Mouse (Mus musculus) MEL (cell line): ENCODE data around the gene Sgpp2.

Source experiments
- CTCF ChIP-seq, 3 experiments: IDR thresholded peaks in 2 of 3; conservative IDR thresholded peaks in 1 of 3; 2 replicates each; pipeline ENCODE4 v1.5.1; 2011 to 2012; ENCODE audit warnings: low read length in 3 of 3, low read depth in 2 of 3, mild to moderate bottlenecking in 2 of 3, improper control_type of control experiment in 1 of 3, inconsistent platforms in 1 of 3, mixed read lengths in 1 of 3, moderate library complexity in 1 of 3; ENCODE audit not compliant: control insufficient read depth in 1 of 3, insufficient read depth in 1 of 3, poor library complexity in 1 of 3, severe bottlenecking in 1 of 3
- EP300 ChIP-seq, 2 experiments: IDR thresholded peaks; 2 replicates each; pipeline ENCODE4 v1.6.1; 2011; ENCODE audit warnings: improper control_type of control experiment in 2 of 2, low read length in 2 of 2, low read depth in 1 of 2, mild to moderate bottlenecking in 1 of 2
- GATA1 ChIP-seq: IDR thresholded peaks from 2 replicates; pipeline ENCODE4 v1.6.1; 2011; ENCODE audit warnings: low read depth, low read length, improper control_type of control experiment
- MAX ChIP-seq: IDR thresholded peaks from 2 replicates; pipeline ENCODE4 v1.6.1; 2011; ENCODE audit warnings: low read length, improper control_type of control experiment
- MEF2A ChIP-seq: IDR thresholded peaks from 2 replicates; pipeline ENCODE4 v1.6.1; 2014; ENCODE audit warnings: low read depth, mild to moderate bottlenecking, inconsistent platforms, low read length, improper control_type of control experiment; ENCODE audit not compliant: poor library complexity, insufficient replicate concordance, severe bottlenecking; ENCODE audit errors: extremely low read depth
- POLR2A ChIP-seq, 2 experiments: IDR thresholded peaks; 2 replicates each; pipeline ENCODE4 v1.6.1; 2011 to 2012; ENCODE audit warnings: low read length in 2 of 2, mild to moderate bottlenecking in 2 of 2, control low read depth in 1 of 2, improper control_type of control experiment in 1 of 2, low read depth in 1 of 2, moderate library complexity in 1 of 2; ENCODE audit not compliant: control insufficient read depth in 1 of 2, insufficient read depth in 1 of 2, poor library complexity in 1 of 2
- POLR2AphosphoS5 ChIP-seq: IDR thresholded peaks from 2 replicates; pipeline ENCODE4 v1.6.1; 2012; ENCODE audit warnings: low read depth, borderline replicate concordance, mild to moderate bottlenecking, inconsistent platforms, low read length, moderate library complexity, mixed read lengths
- TBP ChIP-seq: IDR thresholded peaks from 2 replicates; pipeline ENCODE4 v1.8.0; 2011; ENCODE audit warnings: low read depth, low read length, improper control_type of control experiment
- ZKSCAN1 ChIP-seq: IDR thresholded peaks from 2 replicates; pipeline ENCODE4 v1.6.1; 2012; ENCODE audit warnings: low read depth, mild to moderate bottlenecking, inconsistent platforms, low read length, improper control_type of control experiment, moderate library complexity

DNA sequence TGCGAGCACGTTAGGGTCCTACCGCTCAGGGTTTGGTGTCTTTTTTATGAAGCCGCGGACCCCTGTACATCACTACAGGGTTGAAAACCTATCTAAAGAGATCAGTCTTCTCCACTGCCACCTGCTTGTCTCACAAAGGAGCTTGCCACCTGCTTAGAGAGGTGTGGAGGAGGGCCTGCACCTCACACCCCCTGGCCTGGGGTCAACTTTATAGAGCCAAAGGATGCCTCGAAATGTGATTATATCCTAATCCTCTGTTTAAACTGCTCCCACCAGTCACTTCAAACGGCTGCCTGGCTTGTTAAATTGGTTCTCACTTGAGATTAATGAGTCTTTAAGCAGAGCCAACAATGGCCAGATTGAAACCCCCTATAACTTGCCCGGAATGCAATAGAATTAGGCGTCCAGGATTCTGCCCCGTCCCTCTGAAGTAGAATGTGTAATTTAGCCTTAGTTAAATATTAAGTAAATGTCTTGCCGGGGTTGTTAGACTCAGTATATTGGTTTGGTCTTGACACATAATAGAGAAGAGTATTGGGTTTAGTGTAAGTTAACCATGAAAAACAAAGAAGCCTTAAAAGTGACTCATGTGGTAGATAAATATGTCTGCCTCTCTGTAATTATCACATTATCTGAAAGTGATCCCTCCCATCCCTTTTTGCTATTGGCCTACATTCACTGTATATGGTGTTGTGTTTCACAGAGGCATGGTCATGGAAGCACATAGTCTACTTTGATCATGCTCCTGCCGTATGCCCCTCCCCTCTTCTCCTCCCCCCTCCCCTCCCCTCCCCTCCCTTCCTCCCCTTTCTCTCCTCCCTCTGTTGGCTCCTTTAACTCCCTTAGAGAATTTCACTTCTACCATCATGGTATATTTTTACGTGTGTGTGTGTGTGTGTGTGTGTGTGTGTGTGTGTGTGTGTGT, 54.1 kb downstream of the Sgpp2 start:
- TF ChIP-seq POLR2A (IDR thresholded peaks at IDR 0.05; ENCODE audit: control insufficient read depth in 1 of 2, insufficient read depth in 1 of 2, low read depth in 1 of 2, low read length in 2 of 2, poor library complexity in 1 of 2) (no peak), CTCF (IDR thresholded peaks at IDR 0.05 in 2 of 3, conservative IDR thresholded peaks at IDR 0.05 in 1 of 3; ENCODE audit: control insufficient read depth in 1 of 3, insufficient read depth in 1 of 3, low read depth in 2 of 3, low read length in 3 of 3, poor library complexity in 1 of 3, severe bottlenecking in 1 of 3) (no peak), POLR2AphosphoS5 (no peak), TBP (no peak), EP300 (IDR thresholded peaks at IDR 0.05; ENCODE audit: low read depth in 1 of 2, low read length in 2 of 2) (no peak), MAX (no peak), GATA1 (no peak), ZKSCAN1 (no peak), MEF2A (no peak)
